Mouse (Mus musculus): ENCODE results near the gene Dnajb14.
"Not testable (repeated sequence)": the region's sequence is repeated elsewhere in the genome, so short reads cannot be mapped to it uniquely, and the experiment has no call there.

Gene Dnajb14

DNA sequence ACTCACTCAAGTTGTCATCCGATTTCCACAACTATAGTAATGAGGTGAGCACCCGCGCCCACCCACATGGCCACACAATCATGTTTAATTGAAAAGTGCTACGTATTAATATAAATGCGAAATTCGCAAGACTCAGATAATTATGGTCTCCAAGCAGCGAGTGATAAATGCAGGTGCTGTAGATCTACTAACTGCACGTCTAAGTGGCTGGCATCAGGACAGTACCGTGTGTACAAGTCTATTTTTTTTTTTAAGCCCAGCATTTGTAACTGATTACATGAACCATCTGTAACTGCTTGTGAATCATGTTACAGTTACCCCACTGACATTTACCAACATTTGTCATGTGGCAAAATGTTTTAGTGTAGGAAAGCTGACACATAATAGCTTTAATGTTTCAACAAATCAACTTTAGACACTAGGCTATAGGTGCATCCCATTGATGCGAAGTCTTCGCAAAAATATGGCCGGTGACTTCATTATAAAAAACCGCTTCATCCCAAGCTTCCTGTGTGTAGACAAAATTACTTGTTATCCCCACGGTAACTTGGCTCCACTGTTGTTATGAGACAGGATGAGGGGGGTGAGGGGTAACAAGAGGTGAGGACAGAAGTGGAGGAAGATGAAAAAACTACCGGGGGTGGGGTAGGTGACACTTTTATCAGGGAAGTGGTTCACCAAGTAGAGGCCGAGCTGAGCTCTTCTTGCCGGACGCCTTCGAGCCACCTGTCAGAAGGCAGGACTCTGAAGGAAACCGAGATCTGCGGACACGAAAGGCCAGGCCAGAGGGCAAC is 3.9 kb upstream of the Dnajb14 start:
- DNase-seq (ENCODE audit: low spot score), result no peak

DNA sequence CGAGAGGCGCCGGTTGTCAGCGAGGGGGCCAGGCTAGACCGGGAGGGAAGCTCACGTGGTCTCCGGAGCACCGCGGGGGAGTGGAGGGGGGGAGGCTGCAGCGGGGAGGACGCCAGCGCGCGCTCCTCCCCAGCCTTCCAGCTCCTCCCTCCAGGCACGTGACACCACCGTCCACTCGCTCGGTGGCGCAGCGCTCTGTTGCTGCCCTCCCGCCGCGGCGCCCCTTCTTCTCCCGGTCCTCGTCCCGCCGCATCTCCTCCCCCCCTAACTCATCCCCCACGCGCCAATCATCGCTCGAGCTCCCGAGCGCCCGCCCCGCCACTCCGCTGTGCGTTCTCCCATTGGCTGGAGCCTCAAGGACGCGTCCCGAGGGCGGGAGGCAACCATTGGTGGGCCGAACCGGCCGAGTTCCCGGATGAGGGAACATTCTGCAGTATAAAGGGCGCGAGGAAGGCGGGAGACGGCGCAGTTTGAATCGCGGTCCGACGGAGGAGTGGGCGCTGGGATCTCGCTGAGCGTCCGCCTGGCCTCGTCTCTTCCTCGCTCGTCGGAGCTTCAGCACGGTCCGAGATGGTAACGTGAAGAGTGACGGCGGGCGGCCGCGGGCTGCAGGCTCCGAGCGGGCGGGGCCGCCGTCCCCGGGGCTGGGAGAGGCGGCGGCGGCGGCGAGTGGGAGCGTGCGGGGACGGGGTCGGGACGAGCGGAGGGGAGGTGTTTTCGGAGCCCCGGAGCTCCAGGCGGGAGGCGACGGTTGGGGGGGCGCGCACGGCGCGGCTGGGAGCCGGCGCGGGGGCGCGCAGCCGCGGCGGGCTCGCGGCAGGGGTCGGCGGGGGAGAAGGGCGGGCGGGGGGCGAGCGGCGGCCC is 3.1 kb upstream of the Dnajb14 start, which contains the start of gene H2afz:
TSS of gene H2afz (plus strand) at position 364 of the 864 bp plus-strand sequence.
- peak; percentile 99 for DNase-seq (ENCODE audit: low spot score)

DNA sequence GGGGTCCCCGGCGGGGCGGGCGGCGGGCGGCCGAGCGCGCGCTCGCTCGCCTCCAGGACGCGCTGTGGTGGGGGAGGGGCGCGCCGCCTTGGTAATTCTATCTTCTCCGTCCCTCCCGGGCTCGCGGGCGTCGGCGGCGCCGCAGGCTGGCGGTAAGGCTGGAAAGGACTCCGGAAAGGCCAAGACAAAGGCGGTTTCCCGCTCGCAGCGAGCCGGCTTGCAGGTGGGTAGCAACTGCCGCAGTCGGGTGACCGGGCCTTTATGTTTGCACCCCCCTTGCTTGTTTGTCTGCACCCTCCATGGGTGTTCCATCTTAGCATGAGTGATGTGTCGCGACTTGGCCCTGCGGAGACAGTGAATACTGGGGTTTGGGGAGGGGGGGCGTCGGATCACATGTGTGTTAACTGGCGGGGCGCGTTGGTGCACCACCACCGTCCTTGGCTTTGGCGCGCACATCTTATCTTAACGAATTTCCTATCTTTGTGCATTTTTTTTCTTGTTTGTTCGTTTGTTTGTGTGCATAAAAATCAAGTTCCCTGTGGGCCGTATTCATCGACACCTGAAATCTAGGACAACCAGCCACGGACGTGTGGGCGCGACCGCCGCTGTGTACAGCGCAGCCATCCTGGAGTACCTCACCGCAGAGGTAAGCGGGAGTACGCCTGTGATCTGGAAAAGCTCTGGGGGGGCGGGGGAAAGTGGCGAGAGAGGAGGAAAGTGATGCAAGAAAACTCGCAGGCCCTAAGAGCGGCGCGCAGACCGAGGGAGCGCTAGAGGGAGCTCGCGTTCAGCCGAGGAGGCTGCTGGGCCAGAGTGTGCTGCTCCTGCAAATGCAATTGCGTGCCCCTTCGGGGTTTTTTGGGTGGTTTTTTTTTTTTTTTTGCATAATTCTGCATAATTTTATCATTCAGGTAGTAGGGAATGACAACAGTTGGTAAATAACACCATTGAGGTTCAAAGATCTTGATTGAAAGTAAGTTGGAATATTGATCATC is 2.2 kb upstream of the Dnajb14 start:
- peak; percentile 86 for DNase-seq (ENCODE audit: low spot score)

DNA sequence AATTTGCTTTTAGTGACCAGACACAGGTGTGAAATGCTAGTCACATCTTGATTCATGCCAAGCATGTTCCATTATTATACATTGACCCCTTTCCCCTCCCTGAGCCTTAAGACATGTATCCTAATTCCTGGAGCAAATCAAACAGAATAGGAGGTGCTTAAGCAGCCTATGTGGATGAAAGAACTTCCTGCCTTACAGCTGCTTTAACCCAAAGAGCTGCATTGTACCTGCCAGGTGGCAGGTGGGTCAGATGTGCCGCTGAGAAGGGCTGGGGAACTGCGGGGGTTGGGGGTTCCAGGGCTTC is 390 bp upstream of the Dnajb14 start:
- no peak for DNase-seq (ENCODE audit: low spot score)

DNA sequence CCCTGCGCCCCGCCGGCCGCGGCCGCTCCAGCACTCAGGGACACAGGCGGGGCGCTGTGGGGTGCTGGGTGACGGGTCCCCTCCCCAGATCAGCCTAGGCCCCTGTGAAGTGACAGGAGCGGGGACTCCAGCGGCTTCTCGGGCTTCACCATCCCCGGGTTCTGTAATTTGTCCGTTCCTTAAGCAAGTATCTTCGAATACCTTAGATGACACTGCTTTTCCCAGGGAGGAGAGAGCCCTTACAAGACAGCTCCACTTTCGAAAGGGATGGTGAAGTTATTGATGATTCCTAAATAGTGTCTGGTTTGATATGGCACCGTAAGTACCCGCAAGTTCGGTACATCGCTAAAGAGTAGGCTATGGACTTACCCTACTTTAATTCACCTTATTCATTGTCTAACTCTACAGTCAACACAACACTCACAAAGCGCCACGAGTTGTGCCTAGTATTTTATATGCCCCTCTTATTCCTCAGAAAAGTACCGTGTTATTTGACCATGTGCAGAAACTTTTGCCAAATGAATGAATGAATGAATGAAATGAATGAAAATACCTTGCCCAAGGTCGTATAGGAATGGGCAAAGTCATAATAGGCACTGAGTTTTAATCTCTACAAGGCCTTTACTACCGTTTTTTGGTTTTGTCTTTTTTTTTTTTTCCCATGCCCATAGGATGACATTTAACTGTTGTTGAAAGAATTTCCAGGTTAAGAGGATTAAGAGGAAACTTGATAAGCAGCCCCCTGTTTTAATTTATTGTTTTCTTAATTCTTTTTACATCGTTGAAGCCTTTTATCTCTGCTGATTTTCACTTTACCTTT is 829 bp downstream of the Dnajb14 start:
- no peak for DNase-seq (ENCODE audit: low spot score)

DNA sequence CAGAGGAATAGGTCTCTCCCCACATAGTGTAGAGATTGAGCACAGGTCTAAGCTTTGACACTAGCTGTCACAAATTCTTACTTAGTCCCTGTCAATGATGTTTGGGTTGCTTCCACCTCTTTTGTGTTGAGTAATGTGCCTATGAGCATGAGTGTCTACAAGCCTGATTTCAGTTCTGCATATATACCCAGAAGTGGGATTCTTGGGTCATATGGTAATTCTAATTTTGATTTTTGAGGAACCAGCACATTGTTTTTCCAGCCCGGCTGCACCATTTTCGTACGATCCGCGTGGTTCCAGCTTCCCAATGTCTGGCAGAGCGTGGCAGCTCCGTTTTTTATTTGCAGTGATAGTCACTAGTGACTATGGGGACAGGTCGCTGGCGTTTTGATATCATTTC is 1.9 kb downstream of the Dnajb14 start:
- no peak for DNase-seq (ENCODE audit: low spot score)

DNA sequence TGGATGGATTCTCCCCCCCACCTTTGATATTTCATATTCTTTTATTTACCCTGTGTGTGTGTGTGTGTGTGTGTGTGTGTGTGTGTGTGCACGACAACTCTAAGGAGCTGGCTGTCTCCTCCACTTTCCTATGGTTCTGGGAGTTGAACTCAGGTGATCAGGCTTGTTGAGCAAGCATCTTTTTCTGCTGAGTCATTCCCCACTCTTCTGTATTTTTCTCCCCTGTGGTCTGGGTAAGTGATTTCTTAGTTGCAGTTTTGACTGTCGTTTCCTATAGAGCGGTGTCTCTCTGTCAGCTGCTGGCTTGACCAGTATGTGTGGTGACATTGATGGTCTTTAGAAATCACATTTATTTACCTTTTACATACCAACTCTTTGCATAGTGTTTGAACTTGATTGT is 11.8 kb downstream of the Dnajb14 start:
- DNase-seq (ENCODE audit: low spot score), result no peak

DNA sequence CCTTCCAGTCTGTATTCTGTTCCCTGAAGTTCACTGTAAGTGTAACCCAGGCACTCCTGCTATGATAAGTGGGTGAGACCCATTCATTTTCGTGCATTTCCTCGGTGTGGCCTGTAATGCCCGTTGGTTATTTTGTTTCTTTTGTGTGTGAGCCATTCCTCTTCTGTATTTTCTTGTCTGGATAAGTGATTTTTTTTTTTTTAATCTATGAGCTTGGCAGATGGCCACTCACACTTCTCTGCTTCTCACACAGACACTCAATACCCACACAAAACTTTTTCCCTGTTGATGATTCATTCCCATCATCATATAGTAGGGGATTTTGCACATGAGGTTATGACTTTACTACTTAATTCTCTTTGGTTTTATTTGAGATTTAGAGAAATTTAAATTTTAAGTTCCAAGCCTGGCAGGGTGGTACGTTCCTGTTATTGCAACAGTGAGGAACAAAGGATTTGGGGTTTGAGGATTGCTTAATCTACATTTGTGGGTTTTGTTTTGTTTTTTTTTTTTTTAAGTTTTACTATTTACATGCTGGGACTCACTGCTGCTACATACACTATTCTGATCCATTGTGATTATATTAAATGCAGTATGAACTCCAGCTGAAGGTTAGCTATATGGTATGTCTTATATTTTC is 12.8 kb downstream of the Dnajb14 start:
- DNase-seq (ENCODE audit: low spot score), result no peak

DNA sequence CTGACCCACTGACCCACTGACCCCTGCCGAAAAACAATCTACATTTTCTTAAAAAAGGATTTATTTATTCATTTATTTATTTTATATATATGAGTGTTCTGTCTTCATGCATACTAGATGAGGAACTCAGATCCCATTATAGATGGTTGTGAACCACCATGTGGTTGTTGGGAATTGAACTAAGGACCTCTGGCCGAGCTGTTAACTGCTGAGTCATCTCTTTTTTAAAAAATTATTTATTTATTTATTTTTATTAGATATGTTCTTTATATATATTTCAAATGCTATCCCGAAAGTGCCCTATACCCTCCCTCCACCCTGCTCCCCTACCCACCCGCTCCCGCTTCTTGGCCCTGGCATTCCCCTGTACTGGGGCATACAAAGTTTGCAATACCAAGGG is 13.6 kb downstream of the Dnajb14 start:
- DNase-seq (ENCODE audit: low spot score), result no peak

DNA sequence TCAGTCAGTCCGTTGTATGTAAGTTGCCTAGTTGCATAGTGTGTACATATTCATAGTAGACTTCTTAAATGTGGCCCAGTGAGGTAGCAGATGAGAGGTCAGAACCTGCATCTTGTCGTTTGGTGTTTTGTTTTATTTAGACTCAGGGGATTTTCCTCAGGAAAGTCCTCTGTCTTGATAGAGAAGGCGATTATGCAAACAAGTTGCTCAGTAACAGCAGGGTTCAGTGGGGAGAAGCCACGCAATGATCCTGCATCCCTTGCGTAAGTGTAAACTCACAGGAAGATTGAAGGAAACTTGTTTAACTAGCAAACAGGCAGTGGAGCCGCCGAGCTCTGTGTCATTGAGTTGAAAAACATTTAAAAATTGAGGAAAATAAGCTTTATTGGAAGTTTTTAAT is 20.5 kb downstream of the Dnajb14 start:
- no peak for DNase-seq (ENCODE audit: low spot score)

DNA sequence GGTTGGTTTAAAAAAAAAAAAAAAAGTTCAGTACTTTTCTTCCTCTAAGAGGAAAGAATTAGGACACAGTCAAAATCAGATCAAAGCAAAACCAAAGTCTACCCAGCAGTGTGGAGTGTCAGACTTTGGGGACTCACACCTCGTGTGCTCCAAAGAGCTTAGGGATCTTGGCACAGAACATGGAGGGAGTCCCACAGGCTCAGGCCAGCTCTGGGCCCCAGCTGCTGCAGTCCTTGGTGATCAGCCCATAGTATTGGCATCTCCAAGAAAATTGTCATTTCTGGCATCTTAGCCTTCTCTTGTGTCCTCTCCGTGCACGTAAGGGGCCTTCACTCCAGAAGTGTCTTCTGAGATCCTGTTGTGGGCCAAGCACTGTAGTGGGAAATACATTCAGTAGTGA is 23.6 kb downstream of the Dnajb14 start:
- DNase-seq (ENCODE audit: low spot score), result no peak

DNA sequence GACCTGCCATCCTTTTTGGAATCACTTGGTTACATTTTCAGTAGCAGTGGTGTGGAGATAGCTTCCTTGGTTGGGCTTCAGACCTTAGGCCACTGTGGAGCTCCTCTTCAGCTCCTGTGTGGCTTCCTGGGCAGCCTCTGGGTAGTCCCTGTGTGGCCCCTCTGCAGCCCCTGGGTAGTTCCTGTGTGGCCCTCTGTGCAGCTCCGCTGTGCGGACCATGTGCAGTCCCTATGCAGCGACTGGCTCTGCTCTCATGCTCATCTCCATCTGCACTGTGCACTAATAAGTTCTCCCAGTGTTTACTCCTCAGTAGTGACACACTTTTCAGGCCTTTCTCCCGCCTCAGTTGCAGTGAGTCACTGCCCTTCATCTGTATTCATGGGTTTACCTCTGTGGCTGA is 24.6 kb downstream of the Dnajb14 start:
- no peak for DNase-seq (ENCODE audit: low spot score)

DNA sequence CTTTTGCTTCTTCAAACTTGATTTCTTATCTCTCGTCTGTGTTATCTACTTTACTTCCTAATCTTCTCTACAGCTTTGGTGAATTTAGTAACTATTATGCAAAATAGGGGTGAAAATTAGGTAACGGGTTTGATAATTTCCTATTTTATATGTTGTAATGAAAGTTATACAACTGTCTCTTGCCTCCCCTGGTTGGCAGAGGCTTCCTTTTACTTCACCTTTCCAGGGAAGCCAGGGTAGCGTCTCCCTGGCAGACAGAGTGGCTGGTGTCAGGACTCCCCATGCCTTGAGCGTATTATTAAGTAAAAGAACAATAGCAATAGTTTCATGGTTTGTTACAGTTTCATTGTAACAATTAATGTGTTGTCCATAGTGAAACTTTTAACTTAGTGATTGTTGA is 26.3 kb downstream of the Dnajb14 start:
- no peak for DNase-seq (ENCODE audit: low spot score)

DNA sequence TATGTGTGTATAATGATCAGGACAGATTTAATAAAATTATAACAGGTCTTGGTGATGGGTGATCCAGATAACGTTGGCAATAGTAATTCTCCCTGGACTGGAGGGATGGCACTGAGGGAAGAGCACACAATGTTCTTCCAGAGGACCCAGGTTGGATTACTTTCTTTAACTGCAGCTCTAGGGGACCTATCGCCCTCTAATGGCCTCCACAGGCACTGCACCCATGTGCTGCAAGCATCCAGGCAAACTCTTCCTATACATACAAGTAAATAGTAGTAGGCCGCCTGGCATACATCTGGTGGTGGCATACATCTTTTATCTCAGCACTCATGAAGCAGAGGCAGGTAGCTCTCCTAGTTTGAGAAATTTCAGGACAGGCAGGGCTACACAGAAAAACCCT is 27.7 kb downstream of the Dnajb14 start:
- DNase-seq (ENCODE audit: low spot score), result no peak

DNA sequence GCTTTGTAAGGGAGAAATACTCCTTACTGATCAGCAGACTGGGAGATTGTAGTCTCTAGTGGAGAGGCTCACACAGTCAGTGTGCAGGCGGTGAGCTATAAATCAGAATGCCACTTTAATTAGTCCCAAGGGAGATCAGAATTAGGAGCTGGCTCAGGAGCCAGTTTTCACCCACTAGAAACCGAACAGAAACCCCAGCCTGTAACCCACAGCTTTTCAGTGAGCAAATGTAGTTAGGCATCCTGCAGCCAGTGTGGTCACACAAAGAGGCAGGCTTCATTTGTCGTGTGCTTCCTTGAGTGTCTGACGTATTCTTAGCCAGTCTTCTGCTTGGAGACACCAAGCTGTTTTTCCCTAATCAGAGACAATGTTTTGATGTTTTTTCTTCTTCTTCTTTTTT is 28.9 kb downstream of the Dnajb14 start:
- no peak for DNase-seq (ENCODE audit: low spot score)

DNA sequence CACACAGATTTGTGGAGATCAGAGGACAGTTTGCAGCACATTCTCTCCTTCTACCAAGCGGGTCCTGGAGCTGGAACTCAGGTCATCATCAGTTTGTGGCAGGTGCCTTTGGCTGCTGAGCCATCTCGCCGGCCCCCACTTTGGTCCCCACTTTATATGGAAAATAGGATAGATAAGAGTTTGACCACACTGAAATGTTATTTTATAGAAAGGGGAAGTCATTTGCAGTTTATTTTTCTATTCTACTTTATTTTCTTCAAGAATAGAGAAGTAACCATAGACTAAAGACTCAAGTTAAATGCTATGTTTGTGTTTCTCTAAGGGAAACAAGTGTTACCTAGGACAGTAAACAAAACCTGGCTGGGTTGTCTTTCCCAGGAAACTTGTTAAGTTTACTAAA is 29.4 kb downstream of the Dnajb14 start:
- no peak for DNase-seq (ENCODE audit: low spot score)

DNA sequence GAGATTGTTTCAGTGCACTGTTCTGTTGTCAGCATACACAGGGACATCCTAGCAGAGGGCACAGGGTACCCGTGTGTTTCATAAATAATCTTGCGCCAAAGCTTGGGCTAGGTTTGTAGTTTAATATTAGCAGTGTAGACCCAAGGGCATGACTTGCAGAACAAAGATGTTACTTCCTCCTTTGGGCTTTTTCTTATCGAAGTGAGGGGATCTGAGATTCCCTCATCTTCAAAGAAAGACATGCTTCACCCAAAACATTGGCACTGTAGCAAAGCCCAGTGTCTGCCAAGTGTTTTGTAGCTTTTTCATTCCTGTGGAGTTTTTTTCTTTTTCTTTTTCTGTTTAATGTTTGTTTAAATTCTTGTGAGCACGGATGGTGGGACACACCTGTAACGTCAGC is 30.2 kb downstream of the Dnajb14 start:
- DNase-seq (ENCODE audit: low spot score), result no peak

DNA sequence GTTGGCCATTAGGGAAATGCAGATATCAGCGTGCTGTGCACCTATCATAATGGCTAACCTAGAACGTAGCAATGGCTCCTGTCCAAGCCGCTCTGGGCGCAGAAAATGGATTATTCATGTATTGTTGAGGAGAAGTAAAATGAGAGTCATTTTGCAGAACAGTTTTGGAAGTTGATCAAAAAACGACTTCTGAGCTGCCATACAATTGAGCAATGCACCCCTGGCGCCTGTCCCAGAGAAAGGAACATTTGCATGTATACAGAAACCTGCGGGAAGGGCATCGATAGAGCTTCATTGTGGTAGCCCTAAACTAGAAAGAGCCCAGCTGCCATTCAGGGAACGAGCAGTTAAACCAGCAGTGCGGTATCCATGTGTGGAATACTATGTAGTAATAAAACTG is 32.7 kb downstream of the Dnajb14 start:
- DNase-seq (ENCODE audit: low spot score), result no peak

DNA sequence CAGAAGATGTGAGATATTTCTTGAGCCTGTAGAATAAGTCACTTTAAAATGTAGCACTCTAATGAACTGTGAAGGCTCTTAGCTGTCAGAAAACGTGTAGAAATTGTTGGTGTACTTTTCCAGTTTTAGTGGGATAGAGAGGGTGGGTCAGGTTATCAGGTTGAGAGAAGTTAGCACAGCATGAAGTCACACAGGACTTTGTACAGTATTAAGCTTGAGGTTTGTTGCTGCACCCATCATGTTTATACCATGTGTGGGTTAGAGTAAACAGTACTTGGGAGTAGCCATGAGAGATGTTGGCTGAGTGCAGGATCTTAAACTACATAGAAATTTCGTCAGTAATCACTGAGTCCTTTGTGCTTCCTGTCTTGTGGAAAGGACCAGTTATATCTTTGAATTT is 45.6 kb downstream of the Dnajb14 start:
- no peak for DNase-seq (ENCODE audit: low spot score)

DNA sequence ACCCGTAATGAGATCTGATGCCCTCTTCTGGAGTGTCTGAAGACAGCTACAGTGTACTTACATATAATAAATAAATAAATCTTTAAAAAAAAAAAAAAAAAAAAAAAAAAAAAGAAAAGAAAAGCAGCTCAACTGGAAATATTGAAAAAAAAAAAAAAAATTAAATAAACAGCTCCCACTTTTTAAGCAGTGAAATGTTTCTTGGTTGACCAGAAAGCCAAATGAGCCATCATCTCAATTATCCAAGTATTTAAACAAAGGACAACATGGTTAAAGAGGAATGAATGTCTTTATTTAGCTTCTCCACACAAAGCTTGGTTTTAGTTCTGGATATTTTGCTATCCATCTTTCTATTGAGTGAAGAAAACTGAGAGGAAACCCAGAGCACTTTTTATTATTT is 47.1 kb downstream of the Dnajb14 start:
- DNase-seq (ENCODE audit: low spot score), result not testable (repeated sequence)

DNA sequence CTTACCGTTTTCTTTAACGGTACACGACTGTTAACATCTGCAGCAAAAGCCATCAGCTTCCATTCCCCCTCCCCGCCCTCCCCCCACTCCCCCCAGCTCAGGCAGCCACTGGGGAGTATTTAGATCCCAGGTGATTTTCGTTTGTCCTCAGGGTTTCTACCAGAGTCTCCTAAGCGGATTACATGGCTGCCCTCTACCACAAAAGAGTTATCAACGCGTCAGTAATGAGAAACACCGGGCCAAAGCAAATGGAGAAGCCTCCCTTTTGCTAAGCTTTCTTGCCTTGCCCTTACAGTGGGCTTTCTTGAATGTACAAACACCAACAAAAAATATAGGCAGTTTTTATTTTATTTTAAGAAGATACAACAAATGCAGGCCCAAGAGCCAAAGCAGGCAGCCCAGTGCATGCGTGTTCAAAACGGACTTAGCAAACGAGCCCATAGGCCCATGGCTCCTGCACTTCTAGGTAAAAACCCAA is 50.3 kb downstream of the Dnajb14 start:
- DNase-seq (ENCODE audit: low spot score), result no peak

Data from ovary, postnatal 36 days (tissue).